Mouse (Mus musculus) hindbrain, embryonic 15.5 days (tissue): Measurements from ENCODE around the gene Gm42906. TPM values are rescaled to one million over a fixed set of nuclear protein-coding genes. Genes with fewer than 3 reads are reported as not detected.

Source experiments
- ATAC-seq: fragments of 200-750 bp; cut with Nextera tagmentation; 2 replicates; pipeline ENCODE4 v1.8.0; 2017; ENCODE audit warnings: low read depth, moderate number of reproducible peaks, moderate TSS enrichment; ENCODE audit not compliant: low FRiP score
- H3K27ac ChIP-seq: fragments of 300-500 bp; sonication (generic); replicated peaks from 2 replicates; pipeline ENCODE4 v1.5.1; 2015; ENCODE audit warnings: mild to moderate bottlenecking, inconsistent platforms
- H3K27me3 ChIP-seq: fragments of 300-500 bp; sonication (generic); 2 replicates; pipeline ENCODE4 v1.6.1; 2015; ENCODE audit warnings: control low read depth, inconsistent platforms
- H3K36me3 ChIP-seq: fragments of 300-500 bp; sonication (generic); 2 replicates; pipeline ENCODE4 v1.6.1; 2015; ENCODE audit warnings: control low read depth, inconsistent platforms
- H3K4me1 ChIP-seq: fragments of 300-500 bp; sonication (generic); replicated peaks from 2 replicates; pipeline ENCODE4 v1.6.1; 2015; ENCODE audit warnings: control low read depth, inconsistent platforms
- H3K4me2 ChIP-seq: fragments of 300-500 bp; sonication (generic); 2 replicates; pipeline ENCODE4 v1.6.1; 2015; ENCODE audit warnings: moderate library complexity, mild to moderate bottlenecking, inconsistent platforms
- H3K4me3 ChIP-seq: fragments of 300-500 bp; sonication (generic); 2 replicates; pipeline ENCODE4 v1.5.1; 2015; ENCODE audit warnings: mild to moderate bottlenecking, inconsistent platforms
- H3K9ac ChIP-seq: fragments of 300-500 bp; sonication (generic); 2 replicates; pipeline ENCODE4 v1.6.1; 2015; ENCODE audit warnings: inconsistent platforms
- H3K9me3 ChIP-seq: fragments of 300-500 bp; sonication (generic); 2 replicates; pipeline ENCODE4 v1.6.1; 2016; ENCODE audit warnings: control low read depth, inconsistent platforms
- WGBS: fragments of 180-500 bp; shearing (Covaris S2); methylation state at CpG from one replicate; pipeline ENCODE4 v1.1.7; 2015; 5-methylcytosine and 5-hydroxymethylcytosine counted together
- polyA plus RNA-seq: library from polyadenylated mRNA; unstranded; fragments of >200 nt; fragmentation: Nextera tagmentation; extraction: Ambion mirVana; gene quantifications from 2 replicates; pipeline ENCODE4 v1.2.1, GENCODE M21; 2015

Gene Gm42906
- polyA plus RNA-seq, 1 experiment from 2014 or later, result not detected

DNA sequence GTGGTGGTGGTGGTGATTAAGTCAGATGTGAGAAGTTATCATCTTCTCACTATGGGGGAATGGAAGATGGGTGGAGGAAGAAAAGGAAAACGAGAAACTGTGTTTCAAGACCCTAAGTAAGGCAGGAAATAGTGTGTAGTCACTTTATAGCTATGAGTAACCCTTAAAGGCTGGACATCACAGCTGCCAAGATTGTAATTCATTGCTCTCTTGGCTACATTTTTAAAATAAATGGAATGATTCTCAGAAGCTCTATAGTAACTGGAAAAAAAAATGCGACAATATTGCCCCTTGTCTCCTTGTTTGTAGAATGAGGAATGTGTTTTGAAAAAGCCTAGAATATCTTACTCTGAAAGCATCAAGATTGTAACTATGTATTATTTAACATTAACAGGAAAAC lies 235.7 kb downstream of the Gm42906 start:
- H3K4me2 ChIP-seq, result no peak overlapping the region
- no peak overlapping the region for H3K4me3 ChIP-seq
- no peaks in the 10 kb centered on the region for H3K9me3 ChIP-seq
- no peak for ATAC-seq
- H3K27ac ChIP-seq, result no peak overlapping the region
- WGBS, result 83% methylated on average over 2 of the region's 2 CpGs
- H3K36me3 ChIP-seq, result no peaks in the 10 kb centered on the region
- 0 out of 2 replicates have a peak, but pooled peaks cover 5% of the 10 kb centered on the region for H3K27me3 ChIP-seq
- no peak overlapping the region for H3K9ac ChIP-seq
- peaks cover 12% of the 10 kb centered on the region; the same call in 1 of the 2 replicates for H3K4me1 ChIP-seq

DNA sequence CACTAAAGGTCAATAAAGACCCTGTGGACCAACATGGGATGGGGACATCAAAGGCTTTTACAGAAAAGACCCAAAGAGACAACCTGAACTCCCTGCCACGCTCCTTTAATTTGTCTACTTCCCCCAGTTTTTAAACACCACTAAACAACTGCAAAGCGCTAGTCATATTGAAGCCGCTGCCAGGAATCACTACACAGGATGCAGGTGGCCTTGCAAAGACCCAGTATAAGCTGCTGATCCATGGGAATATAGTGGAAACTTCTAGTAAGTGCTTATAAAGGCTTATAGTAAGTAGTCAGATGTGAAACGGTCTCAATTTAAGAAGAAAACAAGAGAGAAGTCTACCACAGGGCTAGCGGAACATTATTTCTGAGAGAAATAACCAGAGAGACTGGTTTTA lies 237.2 kb downstream of the Gm42906 start:
- ATAC-seq, result no peak
- Histone ChIP-seq H3K4me3 (no peak overlapping the region), H3K4me1 (peaks cover 7% of the 10 kb centered on the region; the same call in 1 of the 2 replicates), H3K9me3 (no peaks in the 10 kb centered on the region), H3K27me3 (0 out of 2 replicates have a peak, but pooled peaks cover 5% of the 10 kb centered on the region), H3K27ac (no peak overlapping the region), H3K36me3 (no peaks in the 10 kb centered on the region), H3K9ac (no peak overlapping the region), H3K4me2 (peak overlapping the region; percentile 83)
- 84% methylated on average over 5 of the region's 5 CpGs for WGBS

DNA sequence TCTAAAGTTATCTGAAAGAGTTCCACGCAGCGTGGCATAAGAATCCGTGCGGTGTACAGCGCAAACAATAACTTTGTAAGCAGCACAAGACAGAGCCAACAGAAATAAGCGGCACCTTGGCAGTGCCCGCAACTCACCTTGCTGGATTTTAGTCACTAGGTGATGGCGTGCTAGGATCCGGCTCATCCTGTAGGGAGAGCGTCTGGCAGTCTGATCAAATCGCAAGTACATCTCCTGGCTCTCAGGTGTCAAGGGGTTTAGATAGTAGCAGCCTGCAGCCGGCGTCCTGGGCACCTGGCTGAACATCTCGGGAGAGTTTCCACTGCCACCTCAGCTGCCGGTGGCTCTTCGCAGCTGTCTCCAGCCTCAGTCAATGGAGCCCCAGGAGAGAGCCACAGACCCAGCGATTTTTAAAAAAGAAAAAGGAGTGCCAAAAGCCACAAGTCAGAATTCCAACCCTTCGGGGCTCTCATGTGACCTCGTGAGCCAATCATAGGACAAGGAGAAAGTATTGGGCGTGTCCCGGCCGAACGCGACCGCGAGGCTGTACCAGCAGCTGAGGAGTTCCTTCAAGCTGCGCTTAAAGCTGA lies 238.1 kb downstream of the Gm42906 start:
- WGBS, result 2% methylated on average over 27 of the region's 27 CpGs
- peak overlapping the region; percentile 83 for H3K4me2 ChIP-seq
- H3K27me3 ChIP-seq, result 0 out of 2 replicates have a peak, but pooled peaks cover 5% of the 10 kb centered on the region
- no peaks in the 10 kb centered on the region for H3K36me3 ChIP-seq
- H3K4me3 ChIP-seq, result peak overlapping the region; percentile 51
- H3K9ac ChIP-seq, result peak overlapping the region; percentile 37
- H3K4me1 ChIP-seq, result peaks cover 7% of the 10 kb centered on the region; the same call in 1 of the 2 replicates
- H3K9me3 ChIP-seq, result no peaks in the 10 kb centered on the region
- no peak overlapping the region; the same call in 1 of the 2 replicates for H3K27ac ChIP-seq
- peak; percentile 93 for ATAC-seq

DNA sequence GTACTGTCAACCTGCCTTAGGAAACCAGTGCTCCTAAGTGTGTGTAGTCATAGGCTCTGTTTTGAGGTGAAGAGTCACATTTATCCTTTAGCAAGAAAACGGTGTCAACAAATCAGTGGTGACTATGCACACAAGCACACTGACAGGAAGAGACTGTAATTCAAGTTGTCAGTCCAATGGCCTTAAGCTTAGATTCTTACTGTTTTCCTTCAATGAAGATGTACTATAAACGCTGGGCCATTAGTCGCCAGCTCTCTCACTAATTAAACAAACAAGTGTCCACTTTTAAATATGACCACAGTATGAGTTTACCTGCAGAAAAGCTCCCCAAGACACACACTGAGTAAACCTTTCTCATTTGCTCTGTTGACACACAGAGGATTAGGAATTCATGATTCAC lies 238.6 kb downstream of the Gm42906 start:
- Histone ChIP-seq H3K27me3 (0 out of 2 replicates have a peak, but pooled peaks cover 5% of the 10 kb centered on the region), H3K27ac (no peak overlapping the region; the same call in 1 of the 2 replicates), H3K4me1 (peaks cover 7% of the 10 kb centered on the region; the same call in 1 of the 2 replicates), H3K36me3 (no peaks in the 10 kb centered on the region), H3K9ac (0 out of 2 replicates have a peak overlapping the region, but pooled peaks have one; percentile 37), H3K9me3 (no peaks in the 10 kb centered on the region), H3K4me2 (peak overlapping the region; percentile 83), H3K4me3 (peak overlapping the region; percentile 51)
- WGBS, result 43% methylated on average over 3 of the region's 3 CpGs
- no peak for ATAC-seq

DNA sequence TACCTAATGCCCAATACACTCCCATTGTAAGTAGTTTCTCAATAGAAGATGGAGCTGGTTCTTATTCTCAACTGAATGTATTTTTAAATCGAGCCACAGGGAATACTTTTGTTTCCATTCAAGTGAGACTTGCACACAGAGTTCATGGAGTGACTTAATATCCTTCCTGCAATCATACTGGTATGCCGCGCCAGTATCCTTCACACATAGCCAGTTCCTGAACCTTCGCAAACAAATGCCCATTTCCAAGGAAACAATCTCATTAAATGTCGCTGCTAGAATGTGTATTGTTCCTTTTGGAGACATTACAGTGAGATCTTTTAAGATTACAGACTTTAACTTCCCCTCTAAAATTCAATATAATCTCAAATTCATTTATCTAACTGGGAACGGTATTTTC lies 239.3 kb downstream of the Gm42906 start:
- Histone ChIP-seq H3K9me3 (no peaks in the 10 kb centered on the region), H3K27ac (no peak overlapping the region), H3K27me3 (0 out of 2 replicates have a peak, but pooled peaks cover 5% of the 10 kb centered on the region), H3K4me2 (peak overlapping the region; percentile 83), H3K9ac (no peak overlapping the region), H3K36me3 (no peaks in the 10 kb centered on the region), H3K4me1 (peaks cover 7% of the 10 kb centered on the region; the same call in 1 of the 2 replicates), H3K4me3 (no peak overlapping the region)
- no peak for ATAC-seq
- 69% methylated on average over 6 of the region's 6 CpGs for WGBS

DNA sequence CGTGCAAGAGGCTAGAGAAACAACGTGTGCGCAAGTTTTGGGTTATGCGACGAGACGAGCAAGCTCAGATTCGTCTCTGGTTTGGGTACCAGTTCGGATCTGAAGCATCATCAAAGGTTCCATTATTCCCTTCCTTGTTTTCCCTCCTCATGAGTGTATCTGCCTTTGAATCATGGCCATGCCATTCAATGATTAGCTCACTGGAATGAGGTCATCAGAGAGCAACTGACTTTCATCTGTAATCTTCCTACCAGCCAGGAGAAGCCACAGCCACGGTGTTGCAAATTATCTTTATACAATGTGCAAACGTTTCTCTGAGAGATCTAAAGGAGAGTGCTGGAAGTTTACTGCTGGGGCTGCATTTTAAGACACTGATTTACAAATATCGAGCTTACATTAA lies 240.6 kb downstream of the Gm42906 start:
- H3K36me3 ChIP-seq, result no peaks in the 10 kb centered on the region
- ATAC-seq, result no peak
- 0 out of 2 replicates have a peak, but pooled peaks cover 5% of the 10 kb centered on the region for H3K27me3 ChIP-seq
- H3K9me3 ChIP-seq, result no peaks in the 10 kb centered on the region
- no peak overlapping the region for H3K4me3 ChIP-seq
- WGBS, result 79% methylated on average over 11 of the region's 11 CpGs
- H3K9ac ChIP-seq, result no peak overlapping the region
- H3K4me2 ChIP-seq, result no peak overlapping the region
- H3K27ac ChIP-seq, result no peak overlapping the region
- H3K4me1 ChIP-seq, result peaks cover 7% of the 10 kb centered on the region; the same call in 1 of the 2 replicates

DNA sequence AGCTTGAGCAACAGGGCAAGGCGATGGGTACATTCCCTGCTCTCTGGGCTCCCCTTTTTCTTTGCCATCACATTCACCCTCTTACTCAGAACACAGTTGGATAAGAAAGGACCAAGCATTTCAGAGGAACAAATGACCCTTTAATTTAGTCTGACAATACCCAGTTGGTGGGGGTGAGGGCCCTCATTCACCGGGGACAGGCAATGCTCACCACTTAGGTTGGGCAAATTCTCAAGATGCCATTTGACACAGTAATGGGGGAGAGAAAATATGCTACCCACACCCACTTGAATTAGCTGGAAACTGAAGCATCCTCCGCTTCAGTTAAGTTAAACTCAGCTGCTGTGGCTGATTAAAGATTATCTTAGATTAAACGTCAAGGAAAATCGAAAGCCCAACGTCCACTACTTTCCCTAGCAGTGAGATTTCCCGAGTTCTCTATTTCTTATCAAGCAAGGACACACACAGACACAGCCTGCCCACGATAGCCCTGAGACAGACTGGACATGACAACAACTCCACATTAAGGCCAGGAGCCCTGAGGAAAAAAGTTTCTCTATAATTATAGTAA lies 242.6 kb downstream of the Gm42906 start:
- H3K4me1 ChIP-seq, result 0 out of 2 replicates have a peak, but pooled peaks cover 7% of the 10 kb centered on the region
- H3K9me3 ChIP-seq, result no peaks in the 10 kb centered on the region
- H3K9ac ChIP-seq, result no peak overlapping the region
- H3K4me3 ChIP-seq, result no peak overlapping the region
- no peak for ATAC-seq
- no peaks in the 10 kb centered on the region for H3K36me3 ChIP-seq
- no peak overlapping the region for H3K27ac ChIP-seq
- H3K4me2 ChIP-seq, result no peak overlapping the region
- H3K27me3 ChIP-seq, result no peaks in the 10 kb centered on the region
- WGBS, result 76% methylated on average over 8 of the region's 8 CpGs

DNA sequence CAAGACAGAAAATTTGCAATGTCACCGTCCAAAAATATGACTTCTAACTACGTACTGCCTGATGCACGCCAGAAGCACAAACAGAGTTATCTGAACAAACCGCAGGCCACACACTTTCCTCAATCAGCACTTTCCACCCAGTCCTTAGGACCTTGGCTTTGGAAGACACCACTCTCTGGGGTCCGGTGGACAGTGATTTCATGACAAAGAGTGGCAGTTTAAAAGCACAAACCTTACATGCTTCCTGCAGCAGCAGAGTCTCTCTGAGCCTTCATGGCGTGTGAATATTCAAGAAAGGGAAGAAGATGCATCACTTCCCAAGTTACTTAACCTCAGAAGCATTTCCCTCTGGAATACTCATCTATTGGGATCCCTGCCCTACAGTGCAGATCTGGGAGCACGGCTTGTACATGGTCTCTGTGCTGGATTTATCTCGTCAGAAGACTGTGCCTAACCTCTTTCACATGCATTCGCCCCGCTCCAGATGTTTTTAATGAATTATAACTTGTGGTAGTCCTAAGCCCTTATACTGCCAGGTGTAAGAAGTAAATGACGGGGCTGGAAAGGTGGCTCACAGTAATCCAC lies 244.2 kb downstream of the Gm42906 start:
- H3K9me3 ChIP-seq, result no peaks in the 10 kb centered on the region
- no peak overlapping the region for H3K9ac ChIP-seq
- 93% methylated on average over 11 of the region's 11 CpGs for WGBS

DNA sequence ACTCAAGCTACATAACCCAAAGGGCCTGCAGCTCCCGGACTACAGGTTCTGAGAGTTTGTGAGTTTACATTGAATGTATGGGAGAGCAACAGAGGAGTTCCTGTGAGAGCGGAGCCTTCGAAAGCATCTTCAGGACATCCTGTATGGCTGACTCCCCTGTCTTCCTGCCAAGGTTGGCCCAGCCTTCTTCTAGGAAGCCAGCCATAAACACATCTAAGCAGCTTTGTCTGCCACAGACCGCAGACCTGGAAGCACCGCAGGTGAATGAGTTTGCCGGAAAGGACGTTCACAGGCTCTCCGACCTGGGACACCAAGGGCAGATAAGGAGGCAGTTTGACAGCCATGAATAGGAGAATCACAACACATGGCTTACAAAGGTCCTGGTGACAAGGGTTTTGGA lies 246.7 kb downstream of the Gm42906 start:
- WGBS, result 93% methylated on average over 8 of the region's 8 CpGs
- H3K9me3 ChIP-seq, result no peaks in the 10 kb centered on the region
- H3K36me3 ChIP-seq, result no peaks in the 10 kb centered on the region
- no peaks in the 10 kb centered on the region for H3K27me3 ChIP-seq
- no peak overlapping the region for H3K4me3 ChIP-seq
- no peak overlapping the region for H3K9ac ChIP-seq
- ATAC-seq, result no peak
- H3K4me2 ChIP-seq, result no peak overlapping the region
- no peaks in the 10 kb centered on the region for H3K4me1 ChIP-seq
- no peak overlapping the region for H3K27ac ChIP-seq

More for the DNA sequence above, 244.2 kb downstream of the Gm42906 start:
- no peak overlapping the region for H3K27ac ChIP-seq
- H3K4me3 ChIP-seq, result no peak overlapping the region
- H3K4me2 ChIP-seq, result no peak overlapping the region
- no peaks in the 10 kb centered on the region for H3K36me3 ChIP-seq
- H3K4me1 ChIP-seq, result no peaks in the 10 kb centered on the region
- H3K27me3 ChIP-seq, result no peaks in the 10 kb centered on the region
- no peak for ATAC-seq

DNA sequence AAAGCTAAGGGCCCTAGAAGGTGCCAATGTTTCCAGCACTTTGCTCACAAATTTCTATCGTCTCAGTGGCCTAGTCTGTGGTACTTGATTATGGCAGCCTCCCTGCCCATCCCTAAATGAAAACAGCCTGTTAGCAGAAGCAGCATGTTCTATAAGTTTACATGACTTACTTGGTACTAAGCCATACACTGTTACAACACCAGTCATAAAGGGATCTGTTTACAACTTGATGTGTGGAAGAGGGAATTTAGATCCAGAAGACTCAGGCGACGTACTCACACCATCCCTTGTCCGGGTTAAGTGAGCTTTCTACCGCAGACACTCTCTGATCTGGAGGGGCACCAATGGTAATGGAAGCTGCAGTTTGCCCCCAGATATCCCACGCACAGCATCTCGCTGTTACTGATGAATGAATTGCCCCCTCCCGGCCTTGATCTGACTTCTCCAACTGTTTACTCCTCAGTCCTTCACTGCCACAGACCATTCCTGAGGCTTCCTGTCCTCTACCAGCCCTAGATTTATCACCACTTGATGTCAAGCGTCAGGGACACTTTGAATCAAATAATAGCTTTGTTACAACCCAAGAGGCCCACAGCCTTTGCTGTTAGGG lies 247.7 kb downstream of the Gm42906 start:
- WGBS, result 87% methylated on average over 9 of the region's 9 CpGs
- ATAC-seq, result no peak
- no peaks in the 10 kb centered on the region for H3K9me3 ChIP-seq
- no peak overlapping the region for H3K4me3 ChIP-seq
- H3K9ac ChIP-seq, result no peak overlapping the region
- H3K4me1 ChIP-seq, result no peaks in the 10 kb centered on the region
- no peak overlapping the region for H3K4me2 ChIP-seq
- no peaks in the 10 kb centered on the region for H3K27me3 ChIP-seq
- no peak overlapping the region for H3K27ac ChIP-seq
- no peaks in the 10 kb centered on the region for H3K36me3 ChIP-seq

DNA sequence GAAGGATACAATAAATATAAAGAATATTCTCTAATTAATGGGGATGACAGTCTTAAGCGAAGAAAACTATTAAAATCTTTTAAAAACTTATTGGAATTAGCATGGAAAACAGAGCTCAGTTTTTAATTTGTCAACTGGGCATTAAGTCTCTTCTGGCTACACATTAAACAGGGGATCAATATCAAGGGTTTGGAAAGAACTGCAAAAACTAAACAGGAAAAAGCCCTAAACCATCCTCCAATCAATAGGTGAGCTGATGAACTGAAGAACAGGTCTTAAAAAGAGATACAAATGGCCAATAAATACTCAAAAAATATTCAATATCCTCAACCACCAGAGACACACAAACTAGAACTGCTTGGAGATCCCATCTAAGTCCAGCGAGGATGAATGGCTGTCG lies 250.8 kb downstream of the Gm42906 start:
- Histone ChIP-seq H3K27me3 (no peaks in the 10 kb centered on the region), H3K4me1 (no peaks in the 10 kb centered on the region), H3K27ac (no peak overlapping the region), H3K9ac (no peak overlapping the region), H3K4me2 (no peak overlapping the region), H3K4me3 (no peak overlapping the region), H3K9me3 (no peaks in the 10 kb centered on the region), H3K36me3 (no peaks in the 10 kb centered on the region)
- no peak for ATAC-seq
- WGBS, result 93% methylated on average over 3 of the region's 3 CpGs

DNA sequence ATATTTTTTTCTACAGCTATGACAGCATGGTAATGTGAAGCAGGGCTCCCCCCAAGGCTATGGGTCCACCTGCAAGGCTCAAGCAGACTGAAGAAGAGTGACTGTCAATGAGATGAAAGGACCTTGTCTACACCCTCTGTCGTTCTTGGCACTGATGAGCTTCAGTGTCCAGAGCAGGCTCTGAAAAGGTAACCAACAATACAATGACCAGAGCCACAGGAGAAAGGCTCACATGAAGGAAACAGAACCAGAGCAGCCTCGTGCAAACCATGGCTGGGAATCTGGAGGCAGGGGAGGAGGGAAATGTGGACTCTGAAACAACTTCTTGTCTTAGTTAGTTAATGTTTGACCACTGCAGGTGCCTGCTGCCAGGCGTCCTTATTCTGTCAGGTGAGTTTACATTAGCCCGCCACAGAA lies 252.1 kb downstream of the Gm42906 start:
- H3K4me2 ChIP-seq, result no peak overlapping the region
- H3K4me1 ChIP-seq, result no peaks in the 10 kb centered on the region
- H3K4me3 ChIP-seq, result no peak overlapping the region
- H3K36me3 ChIP-seq, result no peaks in the 10 kb centered on the region
- no peak overlapping the region for H3K9ac ChIP-seq
- H3K27ac ChIP-seq, result no peak overlapping the region
- no peaks in the 10 kb centered on the region for H3K27me3 ChIP-seq
- WGBS, result 76% methylated on average over 4 of the region's 4 CpGs
- no peaks in the 10 kb centered on the region for H3K9me3 ChIP-seq
- no peak for ATAC-seq
